Mouse (Mus musculus) olfactory bulb, adult 2 months (tissue): Measurements from ENCODE around the gene Senp2.

Experiments used
- CTCF ChIP-seq: fragments of 200-500 bp; IDR thresholded peaks from 2 replicates; pipeline ENCODE4 v1.5.1; 2012; ENCODE audit warnings: low read depth, mild to moderate bottlenecking, low read length, moderate library complexity; ENCODE audit not compliant: insufficient read depth
- POLR2A ChIP-seq: fragments of 200-500 bp; IDR thresholded peaks from 2 replicates; pipeline ENCODE4 v1.6.1; 2012; ENCODE audit warnings: mild to moderate bottlenecking, low read depth, low read length, moderate library complexity; ENCODE audit not compliant: insufficient read depth

- TF ChIP-seq CTCF = no peak
- TF ChIP-seq POLR2A = no peak
Observed at GRCm38 (mm10) chr16:21999941-22000690, 9.2 kb upstream of the Senp2 start.
